Mouse (Mus musculus) MEL (cell line): ENCODE data around the gene Ccdc106.

ENCODE experiments used
- CHD2 ChIP-seq: IDR thresholded peaks from 2 replicates; pipeline ENCODE4 v1.6.1; 2011; ENCODE audit warnings: low read length, improper control_type of control experiment
- GATA1 ChIP-seq: IDR thresholded peaks from 2 replicates; pipeline ENCODE4 v1.6.1; 2011; ENCODE audit warnings: low read depth, low read length, improper control_type of control experiment
- USF2 ChIP-seq, 2 experiments: IDR thresholded peaks; 2 replicates each; pipeline ENCODE4 v1.6.1; 2011 to 2012; ENCODE audit warnings: improper control_type of control experiment in 2 of 2, low read length in 2 of 2, borderline replicate concordance in 1 of 2, inconsistent platforms in 1 of 2, low read depth in 1 of 2, mild to moderate bottlenecking in 1 of 2; ENCODE audit not compliant: insufficient read depth in 1 of 2

- no peak for TF ChIP-seq CHD2
- TF ChIP-seq GATA1, result no peak
- TF ChIP-seq USF2 (IDR thresholded peaks at IDR 0.05; ENCODE audit: borderline replicate concordance in 1 of 2, insufficient read depth in 1 of 2, low read depth in 1 of 2, low read length in 2 of 2), result no peak
Measured at GRCm38 (mm10) chr7:5033818-5034217, 13.5 kb downstream of the Ccdc106 start, which contains the start of gene 4632433K11Rik.
